Mouse (Mus musculus) olfactory bulb, adult 2 months (tissue): ENCODE results near the gene Rsph14. TPM values are rescaled to one million over a fixed set of nuclear protein-coding genes. Genes with fewer than 3 reads are reported as not detected.
A peak's percentile ranks its signal among the peaks of the same experiment; 100 is the strongest.

Source experiments
- H3K27ac ChIP-seq: fragments of 200-500 bp; 2 replicates; pipeline ENCODE4 v1.5.1; 2012; ENCODE audit warnings: low read depth, low read length; ENCODE audit not compliant: insufficient read depth
- H3K4me1 ChIP-seq: fragments of 200-500 bp; 2 replicates; pipeline ENCODE4 v1.6.1; 2012; ENCODE audit warnings: low read length; ENCODE audit not compliant: control insufficient read depth, insufficient read depth
- H3K4me3 ChIP-seq: fragments of 200-500 bp; 2 replicates; pipeline ENCODE4 v1.5.1; 2012; ENCODE audit warnings: mild to moderate bottlenecking, low read depth, low read length, moderate library complexity; ENCODE audit not compliant: insufficient read depth
- CTCF ChIP-seq: fragments of 200-500 bp; IDR thresholded peaks from 2 replicates; pipeline ENCODE4 v1.5.1; 2012; ENCODE audit warnings: low read depth, mild to moderate bottlenecking, low read length, moderate library complexity; ENCODE audit not compliant: insufficient read depth
- POLR2A ChIP-seq: fragments of 200-500 bp; IDR thresholded peaks from 2 replicates; pipeline ENCODE4 v1.6.1; 2012; ENCODE audit warnings: mild to moderate bottlenecking, low read depth, low read length, moderate library complexity; ENCODE audit not compliant: insufficient read depth
- WGBS: fragments of 180-500 bp; shearing (Covaris S2); methylation state at CpG from one replicate; pipeline ENCODE4 v1.1.7; 2018; 5-methylcytosine and 5-hydroxymethylcytosine counted together
- polyA plus RNA-seq: library from polyadenylated mRNA; stranded (reverse); fragments of >200 nt; gene quantifications from 2 replicates; pipeline ENCODE4 v1.2.4, GENCODE M21; 2012; ENCODE audit warnings: low replicate concordance; ENCODE audit not compliant: missing spikeins, insufficient read depth, insufficient read length

The Rsph14 gene
- polyA plus RNA-seq, 1 experiment = not detected

- no peak overlapping the region for H3K4me3 ChIP-seq
- H3K27ac ChIP-seq = no peak overlapping the region
- H3K4me1 ChIP-seq = no peaks in the 10 kb centered on the region
- TF ChIP-seq CTCF (no peak), POLR2A (no peak)
- 52% methylated on average over 19 of the region's 19 CpGs for WGBS
Observed at GRCm38 (mm10) chr10:74933548-74934190, 98.7 kb downstream of the Rsph14 start.

GRCm38 (mm10) chr10:74932487-74932886, 99.9 kb downstream of the Rsph14 start:
- TF ChIP-seq CTCF = no peak
- no peak for TF ChIP-seq POLR2A
- 86% methylated on average over 6 of the region's 6 CpGs for WGBS
- no peak overlapping the region for H3K4me3 ChIP-seq
- no peaks in the 10 kb centered on the region for H3K4me1 ChIP-seq
- no peak overlapping the region for H3K27ac ChIP-seq

- TF ChIP-seq POLR2A = no peak
- no peak for TF ChIP-seq CTCF
- WGBS = 85% methylated on average over 6 of the region's 6 CpGs
Observed at GRCm38 (mm10) chr10:74931631-74932030, 100.8 kb downstream of the Rsph14 start.

GRCm38 (mm10) chr10:74930541-74930940, 101.8 kb downstream of the Rsph14 start:
- peaks cover under 1% of the 10 kb centered on the region for H3K4me1 ChIP-seq
- TF ChIP-seq CTCF (no peak), POLR2A (no peak)
- WGBS = 68% methylated on average over 3 of the region's 3 CpGs
- no peak overlapping the region for H3K4me3 ChIP-seq
- no peak overlapping the region for H3K27ac ChIP-seq

More at GRCm38 (mm10) chr10:74931631-74932030, 100.8 kb downstream of the Rsph14 start:
- Histone ChIP-seq H3K27ac (no peak overlapping the region), H3K4me1 (no peaks in the 10 kb centered on the region), H3K4me3 (no peak overlapping the region)

- Histone ChIP-seq H3K27ac (no peak overlapping the region), H3K4me3 (no peak overlapping the region), H3K4me1 (peaks cover 5% of the 10 kb centered on the region)
- 71% methylated on average over 6 of the region's 6 CpGs for WGBS
- TF ChIP-seq POLR2A = no peak
- no peak for TF ChIP-seq CTCF
Observed at GRCm38 (mm10) chr10:74929578-74929977, 102.8 kb downstream of the Rsph14 start.

GRCm38 (mm10) chr10:74928276-74928675, 104.1 kb downstream of the Rsph14 start:
- Histone ChIP-seq H3K4me3 (no peak overlapping the region), H3K27ac (no peak overlapping the region), H3K4me1 (peaks cover 5% of the 10 kb centered on the region)
- 85% methylated on average over 7 of the region's 7 CpGs for WGBS
- TF ChIP-seq CTCF (no peak), POLR2A (no peak)

- 8% methylated on average over 21 of the region's 21 CpGs for WGBS
- H3K4me3 ChIP-seq = peak overlapping the region; percentile 33
- TF ChIP-seq POLR2A (no peak), CTCF (peak; percentile 64)
- H3K27ac ChIP-seq = no peak overlapping the region
- H3K4me1 ChIP-seq = peaks cover 12% of the 10 kb centered on the region
Observed at GRCm38 (mm10) chr10:74925324-74925723, 107.1 kb downstream of the Rsph14 start.

GRCm38 (mm10) chr10:74924274-74924673, 108.1 kb downstream of the Rsph14 start:
- TF ChIP-seq CTCF (no peak), POLR2A (no peak)
- Histone ChIP-seq H3K4me1 (peaks cover 12% of the 10 kb centered on the region), H3K4me3 (no peak overlapping the region), H3K27ac (no peak overlapping the region)
- 95% methylated on average over 14 of the region's 14 CpGs for WGBS

GRCm38 (mm10) chr10:74922763-74923162, 109.6 kb downstream of the Rsph14 start:
- 25% methylated on average over 6 of the region's 6 CpGs for WGBS
- H3K27ac ChIP-seq = no peak overlapping the region
- TF ChIP-seq POLR2A (no peak), CTCF (0 out of 2 replicates have a peak, but pooled peaks have one; percentile 6)

GRCm38 (mm10) chr10:74921614-74922013, 110.8 kb downstream of the Rsph14 start:
- peaks cover 12% of the 10 kb centered on the region for H3K4me1 ChIP-seq
- H3K4me3 ChIP-seq = no peak overlapping the region
- 89% methylated on average over 11 of the region's 11 CpGs for WGBS
- TF ChIP-seq CTCF (no peak), POLR2A (no peak)
- H3K27ac ChIP-seq = no peak overlapping the region

More at GRCm38 (mm10) chr10:74922763-74923162, 109.6 kb downstream of the Rsph14 start:
- H3K4me3 ChIP-seq = no peak overlapping the region
- H3K4me1 ChIP-seq = peaks cover 12% of the 10 kb centered on the region
